Mouse (Mus musculus) colon, adult 2 months (tissue): Measurements from ENCODE around the gene Cldn7. TPM values are rescaled to one million over a fixed set of nuclear protein-coding genes. Genes with fewer than 3 reads are reported as not detected.

Experiments used
- polyA plus RNA-seq: library from polyadenylated mRNA; depleted of rRNA; stranded (reverse); fragments of >200 nt; gene quantifications from 2 replicates; pipeline ENCODE4 v1.2.3, GENCODE M21; 2012; rRNA removed

Gene Cldn7
- polyA plus RNA-seq: 779 and 796 TPM in 2 replicates

GRCm38 (mm10) chr11:69964650-69965270 is at the start of gene Cldn7:
TSS of gene Cldn7 (plus strand) at chr11:69964779.

GRCm38 (mm10) chr11:69921114-69922011 is 43.2 kb upstream of the Cldn7 start, which contains the start of gene Eif5a:
TSS of gene Eif5a (minus strand) at chr11:69921958.

GRCm38 (mm10) chr11:69935137-69935879 is 29.3 kb upstream of the Cldn7 start, which contains the start of gene Ybx2:
TSS of gene Ybx2 (plus strand) at chr11:69935796.

GRCm38 (mm10) chr11:69948066-69948762 is 16.4 kb upstream of the Cldn7 start, which contains the start of gene Slc2a4:
TSS of gene Slc2a4 (minus strand) at chr11:69948188.

GRCm38 (mm10) chr11:69981141-69981762 is 16.7 kb downstream of the Cldn7 start, which contains the start of gene Ctdnep1:
TSS of gene Ctdnep1 (plus strand) at chr11:69981156.

GRCm38 (mm10) chr11:69982225-69982624 is 17.6 kb downstream of the Cldn7 start, which contains the start of gene Elp5:
TSS of gene Elp5 (minus strand) at chr11:69982517.

GRCm38 (mm10) chr11:69990850-69991691 is 26.5 kb downstream of the Cldn7 start, which contains the start of gene Gabarap:
TSS of gene Gabarap (plus strand) at chr11:69991143.

GRCm38 (mm10) chr11:69995391-69995960 is 30.9 kb downstream of the Cldn7 start, which contains the start of gene Phf23:
TSS of gene Phf23 (plus strand) at chr11:69995777.

GRCm38 (mm10) chr11:70000396-70000898 is 35.9 kb downstream of the Cldn7 start, which contains the start of gene Dvl2:
TSS of gene Dvl2 (plus strand) at chr11:70000595.

GRCm38 (mm10) chr11:70014880-70015558 is 50.4 kb downstream of the Cldn7 start, which contains the start of gene Acadvl:
TSS of gene Acadvl (minus strand) at chr11:70015411.

GRCm38 (mm10) chr11:70016669-70017068 is 52.1 kb downstream of the Cldn7 start, which contains the start of gene Dlg4:
TSS of gene Dlg4 (plus strand) at chr11:70016942.

Other genes with a start within 250 kb of the Cldn7 start
- gene Polr2a, start 206.1 kb upstream of the Cldn7 start, polyA plus RNA-seq: 19.8 and 20.0 TPM in 2 replicates
- gene Slc35g3, start 202.8 kb upstream of the Cldn7 start, polyA plus RNA-seq: 0.33 TPM in 1 of 2 replicates, not detected in the other
- 37.2 and 40.3 TPM in 2 replicates for gene Zbtb4, start 198.9 kb upstream of the Cldn7 start, polyA plus RNA-seq
- gene Chrnb1, start 168.8 kb upstream of the Cldn7 start, polyA plus RNA-seq: 5.7 and 8.7 TPM in 2 replicates
- 6.4 and 6.9 TPM in 2 replicates for gene Fgf11, start 162.9 kb upstream of the Cldn7 start, polyA plus RNA-seq
- 45.7 and 55.0 TPM in 2 replicates for gene Tmem102, start 159.2 kb upstream of the Cldn7 start, polyA plus RNA-seq
- gene Gm39566, start 149.5 kb upstream of the Cldn7 start, polyA plus RNA-seq: not detected in 2 replicates
- gene Spem2, start 146.3 kb upstream of the Cldn7 start, polyA plus RNA-seq: not detected in 2 replicates
- gene Spem1, start 142.6 kb upstream of the Cldn7 start, polyA plus RNA-seq: 0.22 TPM in 1 of 2 replicates, not detected in the other
- gene Nlgn2, start 127.0 kb upstream of the Cldn7 start, polyA plus RNA-seq: 19.8 and 19.9 TPM in 2 replicates
- 153 and 198 TPM in 2 replicates for gene Tmem256, start 126.3 kb upstream of the Cldn7 start, polyA plus RNA-seq
- gene Plscr3, start 118.4 kb upstream of the Cldn7 start, polyA plus RNA-seq: 55.2 and 58.3 TPM in 2 replicates
- gene Tnk1, start 106.0 kb upstream of the Cldn7 start, polyA plus RNA-seq: 55.1 and 60.4 TPM in 2 replicates
- gene Tmem95, start 86.8 kb upstream of the Cldn7 start, polyA plus RNA-seq: not detected in 2 replicates
- 4.0 and 4.9 TPM in 2 replicates for gene Kctd11, start 83.4 kb upstream of the Cldn7 start, polyA plus RNA-seq
- gene Acap1, start 69.2 kb upstream of the Cldn7 start, polyA plus RNA-seq: 6.5 and 6.7 TPM in 2 replicates
- gene 2810408A11Rik, start 63.8 kb upstream of the Cldn7 start, polyA plus RNA-seq: 1.0 and 1.6 TPM in 2 replicates
- 43.3 and 44.8 TPM in 2 replicates for gene Neurl4, start 63.7 kb upstream of the Cldn7 start, polyA plus RNA-seq
- gene Gps2, start 50.9 kb upstream of the Cldn7 start, polyA plus RNA-seq: 75.4 and 99.4 TPM in 2 replicates
- 270 and 293 TPM in 2 replicates for gene Eif5a, start 42.8 kb upstream of the Cldn7 start, polyA plus RNA-seq
- gene Ybx2, start 29.0 kb upstream of the Cldn7 start, polyA plus RNA-seq: 121 and 125 TPM in 2 replicates
- 33.6 and 50.8 TPM in 2 replicates for gene Slc2a4, start 16.6 kb upstream of the Cldn7 start, polyA plus RNA-seq
- gene Ctdnep1, start 16.4 kb downstream of the Cldn7 start, polyA plus RNA-seq: 100 and 117 TPM in 2 replicates
- 38.7 and 48.9 TPM in 2 replicates for gene Elp5, start 17.7 kb downstream of the Cldn7 start, polyA plus RNA-seq
- gene Gabarap, start 26.4 kb downstream of the Cldn7 start, polyA plus RNA-seq: 207 and 284 TPM in 2 replicates
- gene Phf23, start 31.0 kb downstream of the Cldn7 start, polyA plus RNA-seq: 12.3 and 13.5 TPM in 2 replicates
- 12.1 TPM in 2 replicates for gene Dvl2, start 35.8 kb downstream of the Cldn7 start, polyA plus RNA-seq
- gene Acadvl, start 50.6 kb downstream of the Cldn7 start, polyA plus RNA-seq: 106 and 112 TPM in 2 replicates
- 12.2 and 16.0 TPM in 2 replicates for gene Dlg4, start 52.2 kb downstream of the Cldn7 start, polyA plus RNA-seq
- 0.22 and 0.60 TPM in 2 replicates for gene Asgr1, start 89.3 kb downstream of the Cldn7 start, polyA plus RNA-seq
- gene Asgr2, start 127.9 kb downstream of the Cldn7 start, polyA plus RNA-seq: 0.52 TPM in 2 replicates
- gene Mgl2, start 165.6 kb downstream of the Cldn7 start, polyA plus RNA-seq: 2.6 and 4.0 TPM in 2 replicates
- 1.3 and 3.6 TPM in 2 replicates for gene Clec10a, start 191.4 kb downstream of the Cldn7 start, polyA plus RNA-seq
- gene Slc16a11, start 248.0 kb downstream of the Cldn7 start, polyA plus RNA-seq: 19.0 and 22.8 TPM in 2 replicates